Mouse (Mus musculus) lung, postnatal 0 days (tissue): ENCODE measurements around the gene Mtmr12. TPM values are rescaled to one million over a fixed set of nuclear protein-coding genes. Genes with fewer than 3 reads are reported as not detected.
A peak's percentile ranks its signal among the peaks of the same experiment; 100 is the strongest.

Experiments
- ATAC-seq: fragments of 200-750 bp; cut with Nextera tagmentation; 2 replicates; pipeline ENCODE4 v1.8.0; 2017; ENCODE audit warnings: moderate library complexity
- DNase-seq: peaks from one replicate; pipeline ENCODE4 v3.0.0-alpha.2; 2016; ENCODE audit warnings: low spot score
- H3K27ac ChIP-seq: fragments of 300-500 bp; sonication (generic); 2 replicates; pipeline ENCODE4 v1.5.1; 2014; ENCODE audit warnings: antibody characterized with exemption, mild to moderate bottlenecking, low read length, mixed read lengths
- H3K27me3 ChIP-seq: fragments of 300-500 bp; sonication (generic); replicated peaks from 2 replicates; pipeline ENCODE4 v1.6.1; 2014; ENCODE audit warnings: low read length, mixed read lengths; ENCODE audit not compliant: insufficient read depth
- H3K36me3 ChIP-seq: fragments of 300-500 bp; sonication (generic); 2 replicates; pipeline ENCODE4 v1.6.1; 2014; ENCODE audit warnings: low read length, mixed read lengths; ENCODE audit not compliant: insufficient read depth
- H3K4me1 ChIP-seq: fragments of 300-500 bp; sonication (generic); 2 replicates; pipeline ENCODE4 v1.6.1; 2014; ENCODE audit warnings: antibody characterized with exemption, low read depth, low read length, mixed read lengths; ENCODE audit not compliant: insufficient read depth
- H3K4me2 ChIP-seq: fragments of 300-500 bp; sonication (generic); replicated peaks from 2 replicates; pipeline ENCODE4 v1.6.1; 2014; ENCODE audit warnings: low read depth, mild to moderate bottlenecking, low read length, moderate library complexity, mixed read lengths
- H3K4me3 ChIP-seq: fragments of 300-500 bp; sonication (generic); 2 replicates; pipeline ENCODE4 v1.5.1; 2014; ENCODE audit warnings: low read depth, low read length
- H3K9ac ChIP-seq: fragments of 300-500 bp; sonication (generic); replicated peaks from 2 replicates; pipeline ENCODE4 v1.6.1; 2014; ENCODE audit warnings: low read depth, mild to moderate bottlenecking
- H3K9me3 ChIP-seq: fragments of 300-500 bp; sonication (generic); 2 replicates; pipeline ENCODE4 v1.6.1; 2016; ENCODE audit warnings: low read length, mixed read lengths
- CTCF ChIP-seq: IDR thresholded peaks from 2 replicates; pipeline ENCODE4 v1.5.1; 2016; ENCODE audit warnings: antibody characterized with exemption, mild to moderate bottlenecking
- EP300 ChIP-seq: IDR thresholded peaks from 2 replicates; pipeline ENCODE4 v1.6.1; 2016; ENCODE audit warnings: antibody characterized with exemption, mild to moderate bottlenecking, control low read depth
- WGBS: fragments of 180-500 bp; shearing (Covaris S2); extraction: QIAGEN DNeasy Blood & Tissue Kit; methylation state at CpG from one replicate; pipeline ENCODE4 v1.1.7; 2014; 5-methylcytosine and 5-hydroxymethylcytosine counted together
- polyA plus RNA-seq: library from polyadenylated mRNA; unstranded; fragments of >200 nt; fragmentation: Nextera tagmentation; extraction: Ambion mirVana; gene quantifications from 2 replicates; pipeline ENCODE4 v1.2.1, GENCODE M21; 2015

Gene Mtmr12
- polyA plus RNA-seq, 1 experiment from 2014 or later: 14.6 TPM

DNA sequence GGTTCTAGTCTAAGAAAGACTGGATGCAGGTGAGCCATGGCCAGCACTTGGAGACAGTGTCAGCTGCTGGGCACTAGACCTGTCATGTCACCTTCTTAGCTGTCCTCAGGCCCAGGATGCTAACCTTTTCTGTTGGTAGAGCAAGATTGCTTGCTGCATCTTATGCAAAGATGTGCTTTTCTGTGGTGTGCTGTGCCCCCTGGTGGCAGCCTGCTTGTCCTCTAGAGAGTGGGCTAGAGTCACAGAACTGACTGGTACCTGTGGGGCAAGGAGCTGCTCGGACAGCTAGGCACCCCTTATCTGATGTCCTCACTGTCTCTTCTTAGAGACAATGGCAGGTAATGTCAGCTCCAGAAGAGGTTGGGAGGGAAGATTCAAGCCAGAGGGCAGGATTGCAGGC is 63.2 kb downstream of the Mtmr12 start:
- TF ChIP-seq EP300 (no peak), CTCF (peak; percentile 94)
- H3K36me3 ChIP-seq: peaks cover 37% of the 10 kb centered on the region
- 62% methylated on average over 1 of the region's 1 CpGs for WGBS
- H3K4me1 ChIP-seq: 0 out of 2 replicates have a peak, but pooled peaks cover 2% of the 10 kb centered on the region
- no peaks in the 10 kb centered on the region for H3K27me3 ChIP-seq
- no peak overlapping the region for H3K4me2 ChIP-seq
- H3K9ac ChIP-seq: no peak overlapping the region
- ATAC-seq (peak; percentile 58), DNase-seq (peak; percentile 80)
- no peak overlapping the region for H3K27ac ChIP-seq
- H3K4me3 ChIP-seq: no peak overlapping the region
- H3K9me3 ChIP-seq: no peaks in the 10 kb centered on the region

DNA sequence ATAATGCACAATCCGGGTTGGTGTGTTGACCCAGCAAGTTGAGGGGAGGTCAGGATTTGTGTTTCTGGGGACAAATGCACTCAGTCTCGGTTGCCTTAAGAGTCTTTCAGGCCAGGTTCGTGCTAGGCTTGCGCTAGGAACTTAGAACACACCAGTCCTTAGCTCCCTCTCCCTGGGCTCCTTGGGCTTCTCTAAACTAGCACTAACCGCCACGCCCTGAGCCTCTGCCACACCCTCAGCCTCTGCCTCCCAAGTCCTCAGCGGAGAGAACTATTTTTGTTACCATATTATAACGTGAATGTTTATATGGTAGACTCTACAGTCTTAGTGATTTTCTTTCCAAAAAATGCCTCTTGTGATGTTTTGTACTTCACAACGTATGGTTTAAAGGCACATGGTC is 66.5 kb downstream of the Mtmr12 start:
- H3K9me3 ChIP-seq: no peaks in the 10 kb centered on the region
- no peak overlapping the region for H3K4me2 ChIP-seq
- H3K27me3 ChIP-seq: no peaks in the 10 kb centered on the region
- peaks cover 13% of the 10 kb centered on the region; the same call in 1 of the 2 replicates for H3K36me3 ChIP-seq
- no peak for TF ChIP-seq CTCF
- TF ChIP-seq EP300: no peak
- H3K9ac ChIP-seq: no peak overlapping the region
- DNase-seq (no peak), ATAC-seq (no peak)
- no peak overlapping the region for H3K4me3 ChIP-seq
- 50% methylated on average over 9 of the region's 9 CpGs for WGBS
- H3K4me1 ChIP-seq: 0 out of 2 replicates have a peak, but pooled peaks cover 2% of the 10 kb centered on the region
- H3K27ac ChIP-seq: no peak overlapping the region

DNA sequence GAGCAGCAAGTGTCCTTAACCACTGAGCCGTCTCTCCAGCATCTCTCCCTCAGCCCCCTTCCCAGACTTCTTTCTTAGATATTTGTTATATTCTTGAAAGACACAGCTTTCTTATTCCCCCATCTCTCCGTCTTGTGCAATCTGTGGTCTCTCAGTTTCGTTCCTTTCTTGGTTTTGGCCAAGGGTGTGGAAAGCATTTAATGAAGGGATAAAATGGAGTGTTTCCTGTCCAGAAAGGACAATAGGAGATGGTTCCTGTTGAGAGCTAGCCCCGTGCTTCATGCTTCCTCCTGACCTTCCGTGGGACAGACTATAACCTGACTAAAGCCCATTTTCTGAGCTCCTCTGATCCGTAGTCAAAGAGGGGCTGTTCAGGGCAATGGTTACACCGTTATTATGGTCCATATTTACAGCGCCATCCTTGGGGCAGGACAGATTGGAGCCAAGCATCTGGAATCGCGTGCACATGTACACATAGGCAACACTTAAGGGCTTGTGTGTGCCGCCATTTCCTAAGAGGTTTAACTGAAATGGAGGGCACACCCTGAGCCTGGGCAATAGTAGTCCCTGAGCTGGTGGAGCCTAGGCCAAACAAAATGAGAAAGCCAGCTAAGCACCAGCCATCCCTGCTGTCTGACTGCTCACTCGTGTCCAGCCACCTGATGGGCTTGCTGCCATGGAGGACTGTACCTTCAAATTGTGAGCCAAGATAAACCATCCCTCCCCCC is 68.7 kb downstream of the Mtmr12 start:
- Histone ChIP-seq H3K4me3 (no peak overlapping the region), H3K9me3 (no peaks in the 10 kb centered on the region), H3K27ac (no peak overlapping the region), H3K4me2 (no peak overlapping the region), H3K27me3 (no peaks in the 10 kb centered on the region), H3K4me1 (0 out of 2 replicates have a peak, but pooled peaks cover 2% of the 10 kb centered on the region), H3K36me3 (peaks cover 13% of the 10 kb centered on the region; the same call in 1 of the 2 replicates), H3K9ac (no peak overlapping the region)
- WGBS: 66% methylated on average over 12 of the region's 12 CpGs
- DNase-seq: no peak
- ATAC-seq: peak; percentile 16; the same call in 1 of the 2 replicates
- TF ChIP-seq CTCF: no peak
- TF ChIP-seq EP300: no peak

DNA sequence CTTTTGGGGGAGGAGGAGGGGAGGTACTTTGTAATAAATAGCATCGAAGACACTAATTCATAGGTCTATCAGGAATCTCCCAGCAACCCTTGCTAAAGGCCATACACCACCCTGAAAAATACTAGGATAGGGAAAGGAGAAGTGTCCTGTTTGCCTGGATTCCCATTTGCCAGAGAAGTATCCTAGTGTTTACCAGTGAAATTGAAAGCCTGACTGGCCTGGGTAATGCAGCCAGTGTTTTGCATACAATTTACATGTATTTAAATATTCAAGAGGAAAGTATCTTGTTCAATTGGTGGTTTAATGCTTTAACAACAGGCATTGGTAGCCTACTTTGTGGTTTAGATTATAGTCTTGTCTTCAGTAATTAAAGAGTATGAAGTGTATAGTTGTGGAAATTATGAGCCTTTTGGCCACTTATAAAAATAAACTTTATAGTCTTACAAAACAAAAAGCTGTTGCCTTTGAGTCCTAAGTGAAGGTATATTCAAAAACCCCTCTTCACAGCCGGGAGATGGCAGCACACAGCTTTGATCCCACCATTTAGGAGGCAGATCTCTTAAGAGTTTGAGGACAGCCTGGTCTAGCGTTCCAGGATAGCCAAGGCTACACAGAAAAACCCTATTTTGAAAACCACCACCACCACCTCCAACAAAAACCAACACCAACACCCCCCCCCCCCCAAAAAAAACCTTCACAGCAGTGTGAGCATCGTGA is 69.4 kb downstream of the Mtmr12 start:
- Histone ChIP-seq H3K4me3 (no peak overlapping the region), H3K27me3 (no peaks in the 10 kb centered on the region), H3K9ac (no peak overlapping the region), H3K4me1 (0 out of 2 replicates have a peak, but pooled peaks cover 2% of the 10 kb centered on the region), H3K9me3 (no peaks in the 10 kb centered on the region), H3K27ac (no peak overlapping the region), H3K36me3 (peaks cover 9% of the 10 kb centered on the region; the same call in 1 of the 2 replicates), H3K4me2 (no peak overlapping the region)
- TF ChIP-seq EP300 (no peak), CTCF (peak; percentile 32)
- DNase-seq: no peak
- WGBS: 69% methylated on average over 4 of the region's 4 CpGs
- ATAC-seq: 0 out of 2 replicates have a peak, but pooled peaks have one; percentile 5

DNA sequence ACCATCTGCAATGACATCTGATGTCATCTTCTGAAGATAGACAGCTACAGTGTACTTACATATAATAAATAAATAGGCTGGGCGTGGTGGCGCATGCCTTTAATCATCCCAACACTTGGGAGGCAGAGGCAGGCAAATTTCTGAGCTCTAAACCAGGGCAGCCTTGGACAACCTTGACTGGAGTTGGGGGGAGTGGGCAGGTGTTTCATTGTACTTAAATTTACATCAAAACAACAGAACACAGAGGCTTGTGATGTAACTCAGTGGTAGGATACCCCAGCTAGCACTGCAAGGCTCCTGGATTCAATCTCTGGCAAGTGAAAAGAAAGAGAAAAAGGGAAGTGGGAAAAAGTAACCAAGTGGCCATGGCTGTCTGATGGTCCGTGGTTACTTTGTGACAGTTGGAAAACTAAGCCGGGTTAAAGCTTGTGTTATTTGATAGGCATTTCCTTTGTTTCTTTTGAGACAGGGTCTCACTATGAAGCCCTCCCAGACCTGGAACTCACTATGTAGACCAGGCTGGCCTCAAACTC is 70.3 kb downstream of the Mtmr12 start:
- H3K4me3 ChIP-seq: no peak overlapping the region
- no peak overlapping the region for H3K4me2 ChIP-seq
- H3K27me3 ChIP-seq: no peaks in the 10 kb centered on the region
- no peaks in the 10 kb centered on the region for H3K9me3 ChIP-seq
- H3K36me3 ChIP-seq: peaks cover 5% of the 10 kb centered on the region; the same call in 1 of the 2 replicates
- no peak for ATAC-seq
- TF ChIP-seq CTCF (no peak), EP300 (no peak)
- H3K4me1 ChIP-seq: 0 out of 2 replicates have a peak, but pooled peaks cover 2% of the 10 kb centered on the region
- 81% methylated on average over 4 of the region's 4 CpGs for WGBS
- H3K9ac ChIP-seq: no peak overlapping the region
- H3K27ac ChIP-seq: no peak overlapping the region
- DNase-seq: no peak

DNA sequence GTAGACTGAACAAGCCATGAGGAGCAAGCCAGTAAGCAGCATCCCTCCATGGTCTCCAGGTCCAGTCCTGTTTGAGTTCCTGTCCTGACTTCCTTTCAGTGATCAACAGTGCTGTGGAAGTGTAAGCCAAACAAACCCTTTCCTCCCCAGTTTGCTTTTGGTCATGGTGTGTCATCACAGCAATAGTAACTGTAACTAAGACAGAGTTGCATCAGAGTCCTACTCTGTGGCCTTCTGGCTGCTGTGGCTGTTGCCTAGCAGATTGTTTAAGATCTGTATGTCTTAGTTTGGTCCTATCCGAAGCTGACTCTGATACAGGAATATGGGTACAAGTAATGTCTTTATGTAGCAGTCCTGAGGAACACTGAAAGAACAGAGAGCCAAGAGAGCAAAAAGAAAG is 75.0 kb downstream of the Mtmr12 start:
- H3K9me3 ChIP-seq: no peaks in the 10 kb centered on the region
- no peaks in the 10 kb centered on the region for H3K36me3 ChIP-seq
- no peak overlapping the region for H3K4me2 ChIP-seq
- ATAC-seq (no peak), DNase-seq (no peak)
- H3K4me1 ChIP-seq: no peaks in the 10 kb centered on the region
- no peaks in the 10 kb centered on the region for H3K27me3 ChIP-seq
- H3K27ac ChIP-seq: no peak overlapping the region
- no peak overlapping the region for H3K4me3 ChIP-seq
- H3K9ac ChIP-seq: no peak overlapping the region
- TF ChIP-seq EP300: no peak
- no peak for TF ChIP-seq CTCF
- 91% methylated on average over 1 of the region's 1 CpGs for WGBS
